Mouse (Mus musculus): Measurements from ENCODE around the gene Kctd21.
A peak's percentile ranks its signal among the peaks of the same experiment; 100 is the strongest.

Kctd21 gene

GRCm38 (mm10) chr7:97317706-97318105 is 14.4 kb upstream of the Kctd21 start:
- DNase-seq (ENCODE audit: low read depth, low spot score) = peak; percentile 14

- DNase-seq (ENCODE audit: low read depth, low spot score) = no peak
Measured at GRCm38 (mm10) chr7:97324342-97324741, 7.8 kb upstream of the Kctd21 start.

- no peak for DNase-seq (ENCODE audit: low read depth, low spot score)
Measured at GRCm38 (mm10) chr7:97325156-97325985, 6.8 kb upstream of the Kctd21 start.

GRCm38 (mm10) chr7:97327376-97327775 is 4.8 kb upstream of the Kctd21 start:
- DNase-seq (ENCODE audit: low read depth, low spot score) = no peak

GRCm38 (mm10) chr7:97328891-97329588 is 3.1 kb upstream of the Kctd21 start:
- no peak for DNase-seq (ENCODE audit: low read depth, low spot score)

DNA sequence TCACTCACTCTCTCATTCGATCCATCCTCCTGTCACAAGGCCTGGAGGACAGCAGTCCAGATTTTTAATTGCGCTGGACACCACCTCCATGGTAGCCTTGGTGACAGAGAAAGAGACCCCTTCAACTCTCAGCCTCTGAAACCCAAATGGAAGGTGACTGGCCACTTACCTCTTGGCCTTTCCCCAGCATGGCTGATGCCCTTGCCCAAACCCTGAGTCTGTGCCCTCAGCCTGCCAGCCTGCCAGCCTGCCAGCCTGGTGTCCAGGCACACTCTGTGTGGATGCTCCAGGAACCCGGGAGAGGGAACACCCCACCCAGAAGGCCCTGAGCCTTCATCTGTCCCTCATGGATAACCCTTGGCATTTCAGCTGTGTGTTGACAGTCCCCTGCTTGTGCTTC is 2.5 kb upstream of the Kctd21 start:
- DNase-seq (ENCODE audit: low read depth, low spot score) = no peak

DNA sequence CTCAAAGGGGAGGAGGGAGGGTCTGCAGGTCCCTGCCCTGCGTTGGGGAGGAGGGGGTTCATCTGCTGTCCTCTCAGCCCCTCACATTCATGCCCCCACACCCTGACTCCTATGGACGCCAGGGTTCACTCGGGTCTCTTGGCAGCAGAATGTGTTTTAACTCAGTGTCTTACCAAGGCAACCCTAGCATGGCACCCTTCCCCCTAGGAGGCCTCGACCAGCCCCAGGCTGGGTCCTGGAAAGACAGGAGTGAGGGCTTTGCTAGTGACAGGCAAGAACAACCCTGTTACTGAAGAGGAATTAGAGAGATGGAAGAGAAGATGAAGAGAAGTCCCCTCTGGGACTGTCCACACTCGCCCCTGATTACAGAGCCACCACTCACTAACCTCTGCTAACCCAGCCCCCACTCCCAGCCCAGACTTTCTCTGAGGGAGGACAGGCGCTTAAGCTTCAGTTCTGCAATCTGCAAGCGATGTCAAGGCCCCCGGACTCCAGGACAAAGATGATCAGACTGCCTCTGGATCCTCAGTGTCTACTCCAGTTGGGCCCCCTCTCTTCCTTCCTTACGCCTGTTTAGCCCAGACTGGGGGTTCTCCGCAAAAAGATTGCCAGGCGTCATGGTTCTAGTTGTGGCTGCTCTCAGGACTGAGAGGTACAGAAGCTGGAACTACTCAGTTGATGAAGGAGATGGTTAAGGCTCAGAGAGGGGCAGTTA is 1.0 kb upstream of the Kctd21 start:
- peak; percentile 9 for DNase-seq (ENCODE audit: low read depth, low spot score)

- DNase-seq (ENCODE audit: low read depth, low spot score) = no peak
Measured at GRCm38 (mm10) chr7:97332667-97333041, 527 bp downstream of the Kctd21 start.

- DNase-seq (ENCODE audit: low read depth, low spot score) = peak; percentile 2
Measured at GRCm38 (mm10) chr7:97333113-97333898, 1.2 kb downstream of the Kctd21 start.

DNA sequence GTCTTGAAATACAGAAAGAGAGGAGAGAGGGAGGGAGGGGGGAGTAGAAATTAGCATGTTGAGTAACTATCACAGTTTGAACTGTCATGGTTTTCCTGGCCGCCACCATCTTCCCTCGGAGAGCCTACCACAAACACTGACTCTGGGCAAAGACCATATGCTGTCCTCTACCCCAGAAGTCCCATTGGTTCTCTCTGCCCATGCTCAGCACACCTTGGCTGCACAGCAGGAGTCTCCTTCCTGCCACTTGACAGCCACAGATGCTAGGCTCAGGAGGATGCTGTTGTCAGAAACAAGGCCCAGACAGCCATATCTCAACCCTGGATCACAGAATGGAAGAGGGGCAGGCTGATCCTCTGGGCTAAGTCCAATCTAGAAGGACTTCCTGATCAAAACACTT is 2.3 kb downstream of the Kctd21 start:
- DNase-seq (ENCODE audit: low read depth, low spot score) = no peak

- DNase-seq (ENCODE audit: low read depth, low spot score) = no peak
Measured at GRCm38 (mm10) chr7:97336678-97337077, 4.6 kb downstream of the Kctd21 start.

DNA sequence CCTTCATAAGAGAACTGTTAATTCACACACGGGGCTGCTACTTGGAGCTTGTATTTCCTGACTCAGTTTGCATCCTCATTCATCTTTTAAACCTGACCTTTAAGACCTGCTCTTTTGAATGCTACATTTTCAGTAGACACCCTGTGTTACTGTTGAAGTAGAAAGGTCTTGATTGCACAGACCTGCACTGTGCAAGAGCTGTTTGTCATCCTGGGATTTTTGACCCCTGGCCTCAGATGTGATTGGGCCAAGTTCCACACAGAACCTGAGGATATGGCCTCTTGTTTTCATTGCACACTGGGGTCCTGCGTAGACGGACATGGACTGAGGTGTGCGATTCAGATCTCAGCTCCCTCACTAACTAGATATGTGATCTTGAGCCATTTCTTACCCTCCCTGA is 6.5 kb downstream of the Kctd21 start:
- no peak for DNase-seq (ENCODE audit: low read depth, low spot score)

DNA sequence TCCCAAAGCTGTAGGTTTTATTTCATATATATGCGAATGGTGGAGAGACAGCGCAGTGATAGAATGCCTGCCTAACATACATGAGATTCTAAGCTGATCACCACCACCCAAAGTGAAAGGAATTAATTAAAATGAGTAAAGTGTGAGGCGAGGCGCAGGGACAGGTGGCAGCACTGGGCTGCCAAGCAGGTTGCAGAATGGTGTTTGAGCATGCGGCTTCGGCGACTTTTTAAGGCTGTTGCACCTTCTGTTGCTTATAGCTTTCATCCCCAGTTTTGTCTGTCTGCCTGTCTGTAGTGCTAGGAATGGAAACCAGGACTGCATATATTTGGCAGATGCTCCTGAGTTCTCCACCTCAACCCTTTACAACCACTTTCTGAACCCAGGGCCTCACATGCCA is 7.5 kb downstream of the Kctd21 start:
- DNase-seq (ENCODE audit: low read depth, low spot score) = no peak

DNA sequence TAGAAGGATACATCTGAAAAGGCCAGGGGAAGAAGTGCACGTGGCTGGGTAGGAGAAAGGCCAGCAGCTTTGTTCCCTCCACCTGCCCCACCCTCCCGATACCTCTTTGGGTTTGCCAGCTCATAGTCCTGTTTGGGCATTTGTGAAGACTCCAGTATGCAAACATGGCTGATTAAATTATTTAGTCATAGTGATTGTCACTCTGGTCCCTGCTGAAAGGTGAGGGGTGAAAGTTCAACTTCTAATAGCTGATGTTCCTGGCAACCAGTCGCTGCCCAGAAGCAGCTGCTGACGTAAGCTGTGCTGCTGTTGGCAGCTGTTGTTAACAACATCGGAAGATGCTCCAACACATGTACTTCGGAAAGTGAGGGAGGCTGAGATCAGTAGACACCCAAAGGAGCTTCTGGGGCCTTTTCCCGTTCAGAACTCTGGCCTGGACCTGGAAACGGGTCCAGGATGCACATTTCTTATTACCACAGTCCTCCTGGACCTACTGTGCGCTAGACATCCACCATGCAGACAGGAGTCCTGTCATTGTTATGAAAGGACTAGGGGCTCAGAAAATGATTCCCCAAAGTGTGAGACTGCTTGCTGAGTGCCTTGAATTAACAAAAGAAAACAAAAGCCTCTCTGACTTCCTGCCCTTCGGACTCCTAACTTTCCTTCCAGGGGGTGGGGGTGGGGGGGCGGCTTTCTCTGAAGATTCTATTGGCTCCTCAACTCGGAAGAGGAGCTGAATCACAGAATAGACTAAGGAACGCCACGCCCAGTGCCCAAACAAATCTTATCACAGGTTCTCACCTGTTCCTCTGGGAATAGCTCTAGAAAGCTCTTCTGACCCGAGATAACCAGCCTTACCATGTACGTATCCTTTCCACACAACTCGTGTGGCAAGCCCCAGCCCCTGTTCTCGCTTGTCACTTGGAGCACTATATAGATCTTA is 9.1 kb downstream of the Kctd21 start:
- DNase-seq (ENCODE audit: low read depth, low spot score) = no peak

DNA sequence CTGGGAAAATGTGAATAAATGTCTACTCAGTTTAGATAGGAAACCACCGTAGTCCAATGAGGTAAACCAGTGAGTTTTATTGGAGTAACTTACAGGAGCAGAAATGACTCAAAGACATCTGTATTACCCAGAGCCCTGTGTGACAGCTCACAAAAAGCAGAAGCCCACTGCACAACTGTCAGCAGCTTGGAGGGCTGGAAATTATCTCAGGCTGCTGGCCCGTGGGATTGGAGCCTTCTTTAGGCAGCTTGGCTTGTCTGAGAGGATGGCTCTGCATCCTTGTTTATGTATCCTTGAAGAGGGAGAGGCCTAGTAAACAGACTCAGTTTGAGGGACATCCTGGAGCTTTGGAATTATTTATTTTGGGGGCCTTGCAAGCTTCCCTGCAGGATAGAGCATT is 10.8 kb downstream of the Kctd21 start:
- no peak for DNase-seq (ENCODE audit: low read depth, low spot score)

DNA sequence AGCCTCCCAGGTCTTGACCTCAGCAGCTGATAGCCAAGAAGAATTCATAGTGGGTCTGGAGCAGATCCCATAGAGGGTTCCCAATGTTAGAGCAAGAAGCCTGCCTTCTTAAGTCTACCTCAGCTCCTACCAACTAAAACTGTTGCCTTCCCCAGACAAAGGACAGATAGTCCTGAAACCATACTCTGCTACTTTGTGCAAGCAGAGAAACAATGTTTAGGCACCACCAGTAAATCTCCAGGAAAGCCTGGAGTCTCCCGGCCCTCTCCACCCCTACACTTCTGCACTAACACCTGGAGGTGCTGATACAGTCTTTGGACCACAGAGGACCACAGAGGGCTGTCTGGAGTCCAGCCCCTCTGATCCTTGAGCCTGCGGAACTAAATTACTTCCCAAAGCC is 12.5 kb downstream of the Kctd21 start:
- no peak for DNase-seq (ENCODE audit: low read depth, low spot score)

GRCm38 (mm10) chr7:97345229-97345871 is 13.2 kb downstream of the Kctd21 start:
- DNase-seq (ENCODE audit: low read depth, low spot score) = no peak

DNA sequence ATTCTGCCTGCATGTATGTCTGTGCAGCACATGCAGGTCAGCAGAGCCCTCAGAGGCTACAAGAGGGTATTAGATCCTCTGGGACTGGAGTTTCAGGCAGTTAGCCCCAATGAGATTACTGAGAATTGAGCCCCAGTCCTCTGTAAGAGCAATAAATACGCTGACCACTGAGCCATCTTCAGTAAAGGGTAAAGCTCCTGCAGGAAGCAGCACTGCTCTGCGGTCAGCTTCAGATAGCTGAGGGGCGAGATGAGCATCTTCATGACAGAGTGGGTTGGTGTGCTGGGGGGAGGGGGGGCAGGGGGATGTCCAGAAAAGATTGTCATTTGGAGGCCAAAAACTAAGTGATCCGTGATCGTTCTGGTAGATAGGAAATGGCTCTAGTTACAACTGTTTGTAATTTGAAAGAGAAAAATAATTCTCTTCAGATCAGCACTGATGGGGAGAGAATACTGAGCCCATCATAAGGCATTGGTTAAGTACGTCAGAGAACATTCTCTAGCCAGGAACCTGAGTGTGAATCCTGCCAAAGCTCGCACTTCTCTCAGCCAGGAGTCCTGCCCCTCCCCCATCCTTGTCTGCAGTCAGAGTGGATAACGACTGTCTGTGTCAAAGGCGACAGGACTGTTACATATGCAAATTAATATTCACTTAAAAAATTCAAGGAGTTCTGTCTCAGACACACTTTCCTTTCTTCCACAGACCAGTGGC is 14.1 kb downstream of the Kctd21 start:
- no peak for DNase-seq (ENCODE audit: low read depth, low spot score)

DNA sequence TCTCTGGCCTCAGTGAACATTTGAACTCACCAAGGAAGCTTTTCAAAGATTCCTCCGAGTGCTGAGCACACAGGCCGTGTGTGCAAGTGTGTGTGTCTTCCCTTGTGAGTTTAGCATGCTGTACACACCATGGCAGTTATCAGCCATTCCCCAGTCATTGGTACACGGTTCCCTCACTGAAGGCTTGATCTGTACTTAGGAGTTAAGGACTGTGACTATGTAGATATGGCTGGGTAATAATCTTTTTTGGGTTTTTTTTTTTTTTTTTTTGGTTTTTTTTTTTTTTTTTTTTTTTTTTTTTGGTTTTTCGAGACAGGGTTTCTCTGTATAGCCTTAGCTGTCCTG is 14.7 kb downstream of the Kctd21 start:
- DNase-seq (ENCODE audit: low read depth, low spot score) = no peak

GRCm38 (mm10) chr7:97347464-97347863 is 15.3 kb downstream of the Kctd21 start:
- DNase-seq (ENCODE audit: low read depth, low spot score) = no peak
